Mouse (Mus musculus): ENCODE data around the gene Pelo. TPM values are rescaled to one million over a fixed set of nuclear protein-coding genes. Genes with fewer than 3 reads are reported as not detected.

Pelo gene
- polyA plus RNA-seq, 1 experiment from 2014 or later = 5.7 TPM

DNA sequence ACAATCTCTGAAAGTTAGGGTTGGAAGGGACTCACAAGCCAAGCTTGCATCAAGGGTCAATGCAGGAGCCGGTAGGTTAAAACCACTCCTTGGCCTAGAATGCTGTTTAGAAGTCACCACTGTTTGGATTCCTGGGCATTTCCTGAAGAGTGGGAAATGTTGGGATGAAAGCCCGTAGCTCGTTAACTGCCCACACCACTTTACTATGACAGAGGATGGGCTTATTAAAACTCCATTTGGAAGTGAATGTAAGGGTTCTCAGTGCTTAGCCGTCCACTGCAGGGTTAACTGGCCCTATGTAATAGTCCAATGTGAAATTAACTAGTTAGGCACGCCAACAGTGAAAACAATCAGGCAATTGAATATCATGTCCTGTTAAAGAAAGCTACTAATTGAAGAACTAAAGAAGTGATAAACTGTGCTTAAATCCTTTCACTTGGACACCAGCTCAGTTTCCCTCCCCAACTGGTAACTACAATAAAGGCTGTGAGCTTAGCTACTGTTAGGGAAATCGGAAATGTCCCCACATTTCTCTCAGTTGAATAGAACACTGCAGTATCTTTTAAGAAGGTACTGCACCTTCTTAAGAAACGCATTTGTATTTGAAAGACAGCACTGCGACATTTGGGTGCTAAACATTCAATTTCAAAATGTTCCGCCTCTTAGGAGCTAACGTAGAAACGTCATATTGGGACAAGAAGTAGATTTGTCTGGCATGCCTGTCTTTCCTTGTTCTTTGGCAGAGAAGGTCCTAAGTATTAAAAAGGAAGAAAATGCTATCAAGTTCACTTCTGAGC is 10.6 kb upstream of the Pelo start:
- 44% methylated on average over 11 of the region's 11 CpGs for WGBS
- H3K9me3 ChIP-seq (ENCODE audit: control insufficient read depth, low read length) = no peaks in the 10 kb centered on the region
- peak overlapping the region; percentile 80 for H3K4me2 ChIP-seq (ENCODE audit: low read depth, low read length)
- ATAC-seq = no peak
- H3K27ac ChIP-seq (ENCODE audit: low read length) = peak overlapping the region; percentile 82
- no peaks in the 10 kb centered on the region; the same call in 1 of the 2 replicates for H3K36me3 ChIP-seq (ENCODE audit: control insufficient read depth, insufficient read depth, low read length)
- H3K4me1 ChIP-seq (ENCODE audit: control insufficient read depth, insufficient read depth, low read length) = 0 out of 2 replicates have a peak, but pooled peaks cover 3% of the 10 kb centered on the region
- no peaks in the 10 kb centered on the region for H3K27me3 ChIP-seq (replicated peaks; ENCODE audit: control insufficient read depth, insufficient read depth, low read length)
- peak overlapping the region; percentile 72 for H3K9ac ChIP-seq (ENCODE audit: low read depth, low read length)
- peak overlapping the region; percentile 60 for H3K4me3 ChIP-seq (ENCODE audit: low read length)

- 84% methylated on average over 9 of the region's 9 CpGs for WGBS
- Histone ChIP-seq H3K4me3 (ENCODE audit: low read length) (no peak overlapping the region), H3K9me3 (ENCODE audit: control insufficient read depth, low read length) (no peaks in the 10 kb centered on the region), H3K4me2 (ENCODE audit: low read depth, low read length) (0 out of 2 replicates have a peak overlapping the region, but pooled peaks have one; percentile 16), H3K27ac (ENCODE audit: low read length) (no peak overlapping the region), H3K4me1 (ENCODE audit: control insufficient read depth, insufficient read depth, low read length) (0 out of 2 replicates have a peak, but pooled peaks cover 3% of the 10 kb centered on the region), H3K36me3 (ENCODE audit: control insufficient read depth, insufficient read depth, low read length) (no peaks in the 10 kb centered on the region; the same call in 1 of the 2 replicates), H3K27me3 (replicated peaks; ENCODE audit: control insufficient read depth, insufficient read depth, low read length) (no peaks in the 10 kb centered on the region), H3K9ac (ENCODE audit: low read depth, low read length) (no peak overlapping the region)
- no peak for ATAC-seq
These were observed 9.4 kb upstream of the Pelo start for GRCm38 (mm10) chr13:115099381-115099780.

DNA sequence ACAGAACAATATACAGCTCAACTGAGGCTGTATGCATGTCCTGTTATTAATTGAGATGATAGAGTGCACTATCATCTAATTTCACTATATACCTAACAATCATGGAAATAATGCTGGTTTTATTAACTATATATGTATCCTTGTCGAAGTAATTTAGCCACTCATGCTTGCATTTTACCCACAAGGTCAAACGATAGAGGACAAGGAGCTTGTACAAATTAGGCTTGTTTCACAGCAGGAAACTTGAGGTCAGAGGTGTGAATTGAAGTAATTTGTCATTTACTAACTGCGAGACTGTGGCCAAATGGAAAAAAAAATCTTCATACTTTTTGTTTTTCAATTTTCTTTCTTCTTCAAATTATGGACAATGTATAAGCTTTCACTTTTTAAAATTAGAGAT is 8.2 kb upstream of the Pelo start:
- no peak overlapping the region for H3K9ac ChIP-seq (ENCODE audit: low read depth, low read length)
- 83% methylated on average over 3 of the region's 3 CpGs for WGBS
- 0 out of 2 replicates have a peak, but pooled peaks cover 3% of the 10 kb centered on the region for H3K4me1 ChIP-seq (ENCODE audit: control insufficient read depth, insufficient read depth, low read length)
- ATAC-seq = no peak
- H3K4me3 ChIP-seq (ENCODE audit: low read length) = no peak overlapping the region
- H3K4me2 ChIP-seq (ENCODE audit: low read depth, low read length) = no peak overlapping the region
- no peaks in the 10 kb centered on the region; the same call in 1 of the 2 replicates for H3K36me3 ChIP-seq (ENCODE audit: control insufficient read depth, insufficient read depth, low read length)
- no peaks in the 10 kb centered on the region for H3K9me3 ChIP-seq (ENCODE audit: control insufficient read depth, low read length)
- H3K27ac ChIP-seq (ENCODE audit: low read length) = no peak overlapping the region
- no peaks in the 10 kb centered on the region for H3K27me3 ChIP-seq (replicated peaks; ENCODE audit: control insufficient read depth, insufficient read depth, low read length)

- 60% methylated on average over 5 of the region's 5 CpGs for WGBS
- H3K4me3 ChIP-seq (ENCODE audit: low read length) = no peak overlapping the region
- H3K9me3 ChIP-seq (ENCODE audit: control insufficient read depth, low read length) = no peaks in the 10 kb centered on the region
- no peaks in the 10 kb centered on the region for H3K27me3 ChIP-seq (replicated peaks; ENCODE audit: control insufficient read depth, insufficient read depth, low read length)
- 0 out of 2 replicates have a peak, but pooled peaks cover 3% of the 10 kb centered on the region for H3K4me1 ChIP-seq (ENCODE audit: control insufficient read depth, insufficient read depth, low read length)
- no peak for ATAC-seq
- no peak overlapping the region for H3K27ac ChIP-seq (ENCODE audit: low read length)
- no peak overlapping the region for H3K4me2 ChIP-seq (ENCODE audit: low read depth, low read length)
- no peaks in the 10 kb centered on the region; the same call in 1 of the 2 replicates for H3K36me3 ChIP-seq (ENCODE audit: control insufficient read depth, insufficient read depth, low read length)
- H3K9ac ChIP-seq (ENCODE audit: low read depth, low read length) = no peak overlapping the region
These were observed 7.0 kb upstream of the Pelo start for GRCm38 (mm10) chr13:115096965-115097364.

- no peak for ATAC-seq
- WGBS = 39% methylated on average over 2 of the region's 2 CpGs
These were observed 6.2 kb upstream of the Pelo start for GRCm38 (mm10) chr13:115096216-115096615.

DNA sequence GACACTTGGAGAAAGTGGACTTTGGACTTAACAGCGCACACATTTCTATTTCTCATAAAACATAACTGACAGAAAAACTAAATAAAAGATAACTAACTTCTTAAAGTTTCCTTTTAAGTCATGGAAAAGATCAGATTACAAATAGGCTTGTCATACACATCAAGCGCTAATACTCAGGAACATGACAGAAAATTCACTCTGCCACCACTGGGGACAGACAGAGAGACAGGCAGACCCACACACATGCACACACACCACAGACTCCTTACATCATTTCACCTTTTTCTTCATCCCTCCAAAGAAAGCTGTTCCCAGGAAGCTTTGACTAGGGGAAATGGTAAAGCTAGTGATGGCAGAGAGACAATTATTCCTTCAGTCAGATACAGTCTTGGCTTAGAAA is 5.4 kb upstream of the Pelo start:
- Histone ChIP-seq H3K9me3 (ENCODE audit: control insufficient read depth, low read length) (no peaks in the 10 kb centered on the region), H3K27ac (ENCODE audit: low read length) (no peak overlapping the region), H3K9ac (ENCODE audit: low read depth, low read length) (no peak overlapping the region), H3K36me3 (ENCODE audit: control insufficient read depth, insufficient read depth, low read length) (no peaks in the 10 kb centered on the region; the same call in 1 of the 2 replicates), H3K4me2 (ENCODE audit: low read depth, low read length) (no peak overlapping the region), H3K4me1 (ENCODE audit: control insufficient read depth, insufficient read depth, low read length) (peaks cover 11% of the 10 kb centered on the region; the same call in 1 of the 2 replicates), H3K27me3 (replicated peaks; ENCODE audit: control insufficient read depth, insufficient read depth, low read length) (no peaks in the 10 kb centered on the region), H3K4me3 (ENCODE audit: low read length) (no peak overlapping the region)
- no peak for ATAC-seq
- 72% methylated on average over 2 of the region's 2 CpGs for WGBS

More at GRCm38 (mm10) chr13:115096216-115096615, 6.2 kb upstream of the Pelo start:
- no peak overlapping the region for H3K4me3 ChIP-seq (ENCODE audit: low read length)
- no peak overlapping the region for H3K9ac ChIP-seq (ENCODE audit: low read depth, low read length)
- no peak overlapping the region for H3K27ac ChIP-seq (ENCODE audit: low read length)
- H3K4me1 ChIP-seq (ENCODE audit: control insufficient read depth, insufficient read depth, low read length) = 0 out of 2 replicates have a peak, but pooled peaks cover 3% of the 10 kb centered on the region
- no peaks in the 10 kb centered on the region for H3K9me3 ChIP-seq (ENCODE audit: control insufficient read depth, low read length)
- H3K4me2 ChIP-seq (ENCODE audit: low read depth, low read length) = no peak overlapping the region
- H3K36me3 ChIP-seq (ENCODE audit: control insufficient read depth, insufficient read depth, low read length) = no peaks in the 10 kb centered on the region; the same call in 1 of the 2 replicates
- H3K27me3 ChIP-seq (replicated peaks; ENCODE audit: control insufficient read depth, insufficient read depth, low read length) = no peaks in the 10 kb centered on the region

DNA sequence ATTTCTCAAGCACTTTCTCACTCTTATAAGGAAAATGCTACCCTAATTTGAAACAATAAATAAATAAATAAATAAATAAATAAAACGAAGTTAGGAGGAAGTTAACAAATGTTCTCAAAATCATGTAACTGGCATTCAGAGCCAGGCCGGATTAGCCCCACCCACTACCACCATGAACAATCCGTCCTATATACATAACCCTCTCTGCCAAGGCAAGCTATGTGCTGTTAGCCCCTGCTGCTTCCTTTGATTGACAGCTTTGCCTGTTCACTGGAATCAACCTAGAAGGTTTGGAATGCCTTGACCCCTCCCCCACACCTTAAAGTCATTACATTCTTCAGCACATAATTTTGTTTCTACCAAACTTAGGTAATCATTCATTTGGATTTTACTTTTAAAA is 1.5 kb upstream of the Pelo start:
- Histone ChIP-seq H3K9ac (ENCODE audit: low read depth, low read length) (no peak overlapping the region), H3K4me3 (ENCODE audit: low read length) (no peak overlapping the region), H3K27me3 (replicated peaks; ENCODE audit: control insufficient read depth, insufficient read depth, low read length) (no peaks in the 10 kb centered on the region), H3K4me2 (ENCODE audit: low read depth, low read length) (no peak overlapping the region), H3K9me3 (ENCODE audit: control insufficient read depth, low read length) (no peaks in the 10 kb centered on the region), H3K27ac (ENCODE audit: low read length) (no peak overlapping the region), H3K36me3 (ENCODE audit: control insufficient read depth, insufficient read depth, low read length) (peaks cover 6% of the 10 kb centered on the region), H3K4me1 (ENCODE audit: control insufficient read depth, insufficient read depth, low read length) (peaks cover 29% of the 10 kb centered on the region)
- ATAC-seq = no peak
- 75% methylated on average over 3 of the region's 3 CpGs for WGBS

- Histone ChIP-seq H3K4me2 (ENCODE audit: low read depth, low read length) (peak overlapping the region; percentile 95), H3K9me3 (ENCODE audit: control insufficient read depth, low read length) (no peaks in the 10 kb centered on the region), H3K27me3 (replicated peaks; ENCODE audit: control insufficient read depth, insufficient read depth, low read length) (no peaks in the 10 kb centered on the region), H3K4me1 (ENCODE audit: control insufficient read depth, insufficient read depth, low read length) (peaks cover 26% of the 10 kb centered on the region), H3K36me3 (ENCODE audit: control insufficient read depth, insufficient read depth, low read length) (peaks cover 6% of the 10 kb centered on the region), H3K9ac (ENCODE audit: low read depth, low read length) (peak overlapping the region; percentile 82; the same call in 1 of the 2 replicates), H3K4me3 (ENCODE audit: low read length) (peak overlapping the region; percentile 68), H3K27ac (ENCODE audit: low read length) (peak overlapping the region; percentile 94)
- ATAC-seq = no peak
- 52% methylated on average over 9 of the region's 9 CpGs for WGBS
These were observed 1.0 kb upstream of the Pelo start for GRCm38 (mm10) chr13:115090977-115091445.

- peak overlapping the region; percentile 82 for H3K9ac ChIP-seq (ENCODE audit: low read depth, low read length)
- H3K4me2 ChIP-seq (ENCODE audit: low read depth, low read length) = peak overlapping the region; percentile 95
- H3K4me3 ChIP-seq (ENCODE audit: low read length) = peak overlapping the region; percentile 68
- peaks cover 26% of the 10 kb centered on the region for H3K4me1 ChIP-seq (ENCODE audit: control insufficient read depth, insufficient read depth, low read length)
- ATAC-seq = peak; percentile 59
- no peaks in the 10 kb centered on the region for H3K9me3 ChIP-seq (ENCODE audit: control insufficient read depth, low read length)
- H3K27me3 ChIP-seq (replicated peaks; ENCODE audit: control insufficient read depth, insufficient read depth, low read length) = no peaks in the 10 kb centered on the region
- H3K27ac ChIP-seq (ENCODE audit: low read length) = peak overlapping the region; percentile 94
- WGBS = 6% methylated on average over 32 of the region's 35 CpGs
- H3K36me3 ChIP-seq (ENCODE audit: control insufficient read depth, insufficient read depth, low read length) = peaks cover 6% of the 10 kb centered on the region
These were observed 476 bp downstream of the Pelo start for GRCm38 (mm10) chr13:115089395-115090025.
